Mouse (Mus musculus): Measurements from ENCODE around the gene Srsf2.
"Not testable (repeated sequence)": the region's sequence is repeated elsewhere in the genome, so short reads cannot be mapped to it uniquely, and the experiment has no call there.

Gene Srsf2

DNA sequence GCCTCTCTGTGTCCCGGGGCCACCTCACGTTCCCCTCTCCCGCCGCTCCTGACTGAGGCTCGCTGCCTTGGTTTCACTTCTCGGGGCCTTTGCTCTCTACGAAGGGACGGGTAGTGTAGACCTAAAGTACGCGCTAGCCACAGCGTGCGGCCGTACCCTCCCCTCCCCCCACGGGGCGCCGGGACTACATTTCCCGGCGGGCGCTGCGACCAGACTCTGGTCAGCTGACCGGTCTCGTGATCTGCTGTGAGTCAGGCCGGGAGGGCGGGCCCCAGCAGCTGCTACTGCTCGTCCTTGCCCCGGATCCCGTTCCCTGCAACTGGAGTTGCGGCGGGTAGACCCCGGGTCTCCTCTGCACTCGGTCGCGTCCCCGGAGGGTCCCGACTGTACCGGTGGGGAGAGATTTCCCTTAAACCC is 626 bp upstream of the Srsf2 start:
- DNase-seq (ENCODE audit: low spot score): peak; percentile 97

DNA sequence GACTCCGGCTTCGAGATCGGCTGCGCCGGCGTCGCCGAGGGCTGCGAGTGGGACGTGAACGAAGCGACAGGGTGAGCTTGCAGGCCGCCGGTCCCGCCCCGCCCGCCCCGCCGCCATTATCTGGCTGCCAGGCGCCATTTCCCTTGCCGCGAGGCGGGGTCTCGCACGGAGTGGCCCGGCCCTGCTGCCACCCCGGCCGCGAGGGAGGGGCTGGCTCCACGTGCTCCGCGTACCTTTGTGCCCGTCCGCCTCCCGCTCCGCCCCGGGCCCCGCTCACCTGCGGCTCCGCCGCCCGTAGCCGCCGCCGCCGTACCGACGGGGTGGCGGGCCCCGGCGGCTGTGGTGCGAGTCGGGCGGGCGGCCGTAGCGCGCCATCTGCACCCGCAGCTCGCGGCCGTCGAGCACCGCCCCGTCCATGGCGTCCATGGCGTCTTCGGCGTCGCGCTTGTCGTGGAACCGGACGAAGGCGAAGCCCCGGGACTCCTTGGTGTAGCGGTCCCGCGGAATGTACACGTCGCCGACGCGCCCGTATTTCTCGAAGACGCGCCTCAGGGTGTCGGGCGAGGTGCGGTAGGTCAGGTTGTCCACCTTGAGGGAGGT is 503 bp downstream of the Srsf2 start, which contains the start of gene Mfsd11:
Mfsd11 (plus strand) TSS at position 150 of the 600 bp plus-strand sequence.
- DNase-seq (ENCODE audit: low spot score): peak; percentile 71

DNA sequence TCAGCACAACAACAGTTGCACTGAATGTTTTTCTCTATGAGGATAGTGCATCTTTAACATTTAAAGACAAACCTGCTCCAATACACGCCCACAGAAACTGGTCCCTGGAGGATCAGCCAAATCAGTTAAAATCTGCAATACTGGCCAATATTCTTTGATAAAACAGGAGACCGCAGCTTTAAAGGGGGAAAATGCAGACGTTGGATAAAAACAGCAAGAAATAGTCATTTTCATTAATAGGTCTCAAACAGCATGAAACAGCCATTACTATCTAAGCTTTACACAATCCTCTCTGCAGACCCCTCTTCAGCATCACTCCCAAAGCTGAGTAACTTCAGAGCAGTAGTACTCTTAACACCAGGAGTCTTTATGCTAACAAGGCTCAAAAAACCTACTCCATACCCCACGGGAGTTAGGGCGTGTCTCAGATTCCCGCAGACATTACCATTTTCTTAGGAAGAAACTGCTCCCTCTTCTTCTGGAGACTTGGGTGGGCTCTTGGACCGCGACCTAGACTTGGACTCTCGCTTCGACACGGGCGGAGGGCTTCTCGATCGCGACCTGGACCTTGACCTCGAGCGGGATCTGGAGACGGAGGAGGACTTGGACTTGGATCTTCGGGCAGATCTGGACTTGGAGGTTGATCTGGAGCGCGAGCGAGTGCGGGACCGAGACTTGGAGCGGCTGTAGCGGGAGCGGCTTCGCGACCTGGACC is 1.2 kb downstream of the Srsf2 start:
- DNase-seq (ENCODE audit: low spot score): peak; percentile 43

DNA sequence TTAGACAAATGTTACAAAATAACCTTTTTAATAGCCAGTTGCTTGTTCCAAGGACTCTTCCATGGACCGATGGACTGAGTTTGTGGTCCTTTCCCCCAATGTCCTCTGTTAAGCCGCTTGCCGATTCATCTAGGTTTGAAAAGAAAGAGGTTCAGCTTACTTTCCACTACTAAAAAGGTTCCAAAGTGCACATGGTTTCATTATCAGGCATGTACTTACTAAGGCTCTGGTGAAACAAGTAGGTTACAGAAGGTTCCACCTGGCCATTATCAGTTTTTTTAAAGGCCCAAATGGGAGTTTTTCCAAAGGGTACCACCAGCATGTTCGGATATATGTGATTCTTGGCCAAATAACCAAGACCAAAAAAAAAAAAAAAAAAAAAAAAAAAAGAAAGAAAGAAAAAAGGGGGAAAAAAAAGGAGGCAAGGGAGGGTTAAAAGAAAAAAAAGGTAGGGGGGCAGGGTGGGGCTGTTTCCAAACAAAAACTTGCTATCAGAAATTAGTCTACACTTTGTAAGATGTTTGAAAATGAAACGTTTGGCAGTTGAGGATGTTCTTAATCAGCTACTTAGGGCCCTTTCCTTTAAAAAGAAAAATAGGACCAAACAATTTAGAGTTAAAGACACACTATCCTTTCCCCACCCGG is 1.9 kb downstream of the Srsf2 start:
- DNase-seq (ENCODE audit: low spot score): no peak

DNA sequence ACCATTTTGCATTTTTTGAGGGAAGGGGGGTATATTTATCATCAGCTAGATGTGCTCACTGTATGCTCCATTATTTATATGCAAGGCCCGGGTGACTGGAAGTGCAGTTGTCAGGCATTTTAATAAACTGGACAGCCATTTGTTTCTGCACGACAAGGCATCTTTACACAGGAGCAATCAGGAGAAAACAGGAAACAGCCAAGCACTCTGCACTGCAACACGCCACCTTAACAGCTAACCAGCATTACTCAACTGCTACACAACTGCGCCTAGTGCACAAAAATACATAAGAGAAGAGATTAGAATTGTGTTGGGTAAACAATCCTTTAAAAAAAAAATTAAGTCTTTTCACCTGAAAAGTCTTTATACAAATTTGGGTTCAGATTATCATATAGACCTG is 2.8 kb downstream of the Srsf2 start:
- DNase-seq (ENCODE audit: low spot score): no peak

DNA sequence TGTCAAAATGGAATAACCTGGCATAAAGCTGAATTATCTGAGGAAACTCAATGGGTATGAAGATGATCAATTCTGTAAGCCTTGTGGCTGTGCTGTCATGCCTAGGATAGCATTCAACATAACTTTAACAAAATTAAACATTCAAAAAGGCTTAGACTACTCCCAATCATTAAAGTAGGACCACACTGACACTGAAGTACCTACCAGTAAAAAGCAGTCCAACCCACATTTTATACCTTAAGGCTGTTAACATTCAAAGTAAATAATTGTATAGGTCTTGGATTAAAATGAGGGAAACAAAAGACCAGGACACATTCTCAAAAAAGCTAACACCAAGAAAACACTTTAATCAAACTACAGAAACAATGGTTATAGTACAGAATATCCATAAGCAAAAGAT is 3.3 kb downstream of the Srsf2 start:
- DNase-seq (ENCODE audit: low spot score): no peak

DNA sequence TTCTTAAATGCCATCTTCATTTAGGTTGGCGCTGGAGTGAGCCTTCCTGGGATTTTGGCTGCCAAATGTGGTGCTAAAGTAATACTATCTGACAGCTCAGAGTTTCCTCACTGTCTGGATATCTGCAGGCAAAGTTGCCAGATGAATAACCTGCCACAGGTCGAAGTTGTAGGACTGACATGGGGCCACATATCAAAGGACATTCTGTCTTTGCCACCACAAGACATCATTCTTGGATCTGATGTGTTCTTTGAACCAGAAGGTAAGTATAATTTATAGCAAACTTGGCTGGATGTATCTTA is 4.1 kb downstream of the Srsf2 start:
- DNase-seq (ENCODE audit: low spot score): not testable (repeated sequence)

DNA sequence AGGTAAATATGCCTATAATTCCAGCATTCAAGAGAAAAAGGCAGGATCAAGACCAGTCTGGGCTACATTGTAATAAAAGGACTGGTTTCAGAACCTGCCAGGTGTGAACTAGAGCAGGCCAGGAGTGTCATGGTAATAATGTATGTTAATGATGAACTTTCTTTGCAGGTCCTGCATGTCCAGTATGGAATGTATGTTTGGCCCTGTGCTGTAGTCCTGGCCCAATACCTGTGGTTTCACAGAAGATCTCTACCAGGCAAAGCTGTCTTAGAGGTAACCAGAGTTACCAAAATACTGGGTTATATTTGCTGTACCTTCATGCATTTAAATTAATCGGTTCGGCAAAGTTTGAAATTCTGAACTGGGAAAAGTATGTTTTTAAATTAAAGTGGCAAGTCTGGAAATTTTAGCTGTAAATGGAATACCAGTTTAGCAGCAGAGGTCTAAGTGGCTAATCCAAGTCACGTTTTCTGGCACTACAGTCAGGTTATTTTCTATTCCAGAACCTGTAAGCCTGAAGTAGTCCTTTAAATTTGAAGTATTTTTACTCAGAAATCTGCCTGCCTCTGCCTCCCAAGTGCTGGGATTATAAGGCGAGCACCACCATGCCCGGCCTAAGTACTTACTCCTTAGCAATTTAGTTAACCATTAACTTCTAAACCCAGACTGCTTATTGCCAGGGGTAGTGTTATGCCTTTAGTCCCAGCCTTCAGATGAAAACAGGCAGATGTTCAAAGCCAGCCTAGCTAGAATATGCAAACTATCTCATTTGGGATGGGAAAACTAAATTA is 4.6 kb downstream of the Srsf2 start:
- no peak for DNase-seq (ENCODE audit: low spot score)

DNA sequence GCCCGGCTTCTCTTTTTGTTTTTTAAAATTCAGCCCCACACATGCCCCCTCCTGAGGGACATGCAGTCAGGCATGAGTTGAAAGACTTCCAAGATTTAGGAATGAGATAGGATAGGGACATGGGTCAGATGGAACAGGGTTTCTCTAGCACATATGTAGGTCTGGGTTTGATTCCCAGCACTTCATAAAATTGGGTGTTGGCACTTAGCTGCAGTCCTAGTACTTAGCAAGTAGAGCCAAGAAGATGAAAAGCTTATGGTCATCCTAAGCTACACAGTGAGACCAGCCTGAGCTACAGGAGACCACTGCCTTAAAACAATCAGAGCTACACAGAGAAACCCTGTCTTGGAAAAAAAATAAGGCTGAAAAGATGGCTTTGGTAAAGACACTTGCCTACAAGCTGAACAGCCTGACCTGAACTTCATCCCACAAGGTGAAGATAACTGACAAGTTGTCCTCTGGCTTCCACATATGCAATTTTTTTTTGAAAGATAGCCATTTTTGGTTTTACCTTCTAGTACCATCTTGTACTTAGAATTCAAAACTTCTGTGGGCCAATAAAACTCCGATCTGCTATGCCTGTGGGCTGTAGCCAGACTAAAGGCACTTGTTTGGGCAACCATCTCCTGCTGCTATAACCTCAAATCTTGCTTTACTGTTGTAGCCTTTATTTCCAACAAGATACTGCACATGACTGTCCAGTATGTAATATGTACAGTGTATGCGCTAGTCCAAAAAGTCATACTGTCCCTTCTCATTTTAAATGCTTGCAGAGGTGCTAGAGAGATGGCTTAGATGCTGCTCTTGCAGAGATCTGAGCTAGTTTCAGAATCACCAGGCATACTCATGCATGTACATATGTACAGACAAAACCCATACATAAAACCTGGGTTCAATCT is 5.5 kb downstream of the Srsf2 start:
- DNase-seq (ENCODE audit: low spot score): no peak

DNA sequence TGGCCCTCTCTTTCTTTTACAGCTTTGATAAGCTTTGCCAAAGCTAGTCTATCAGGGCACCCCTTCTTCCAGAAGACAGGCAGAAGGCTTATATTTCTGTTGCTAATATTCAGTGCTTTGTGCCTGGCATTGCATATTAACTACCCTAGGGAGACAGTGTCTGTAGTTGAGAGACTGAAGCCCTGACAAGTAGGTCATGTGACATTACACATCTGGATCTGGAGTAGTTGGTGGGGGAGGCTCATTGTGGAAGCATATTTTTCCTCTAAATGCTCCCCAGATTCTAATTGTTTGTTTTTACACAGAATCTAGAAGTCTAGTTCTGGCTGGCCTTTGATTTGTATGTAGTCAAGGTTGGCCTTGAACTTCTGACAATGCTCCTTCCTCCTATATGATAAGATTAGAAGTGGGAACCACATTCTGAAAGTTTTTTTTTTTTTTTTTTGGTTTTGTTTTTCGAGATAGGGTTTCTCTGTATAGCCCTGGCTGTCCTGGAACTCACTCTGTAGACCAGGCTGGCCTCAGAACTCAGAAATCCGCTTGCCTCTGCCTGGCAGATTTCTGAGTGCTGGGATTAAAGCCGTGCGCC is 6.2 kb downstream of the Srsf2 start:
- no peak for DNase-seq (ENCODE audit: low spot score)

DNA sequence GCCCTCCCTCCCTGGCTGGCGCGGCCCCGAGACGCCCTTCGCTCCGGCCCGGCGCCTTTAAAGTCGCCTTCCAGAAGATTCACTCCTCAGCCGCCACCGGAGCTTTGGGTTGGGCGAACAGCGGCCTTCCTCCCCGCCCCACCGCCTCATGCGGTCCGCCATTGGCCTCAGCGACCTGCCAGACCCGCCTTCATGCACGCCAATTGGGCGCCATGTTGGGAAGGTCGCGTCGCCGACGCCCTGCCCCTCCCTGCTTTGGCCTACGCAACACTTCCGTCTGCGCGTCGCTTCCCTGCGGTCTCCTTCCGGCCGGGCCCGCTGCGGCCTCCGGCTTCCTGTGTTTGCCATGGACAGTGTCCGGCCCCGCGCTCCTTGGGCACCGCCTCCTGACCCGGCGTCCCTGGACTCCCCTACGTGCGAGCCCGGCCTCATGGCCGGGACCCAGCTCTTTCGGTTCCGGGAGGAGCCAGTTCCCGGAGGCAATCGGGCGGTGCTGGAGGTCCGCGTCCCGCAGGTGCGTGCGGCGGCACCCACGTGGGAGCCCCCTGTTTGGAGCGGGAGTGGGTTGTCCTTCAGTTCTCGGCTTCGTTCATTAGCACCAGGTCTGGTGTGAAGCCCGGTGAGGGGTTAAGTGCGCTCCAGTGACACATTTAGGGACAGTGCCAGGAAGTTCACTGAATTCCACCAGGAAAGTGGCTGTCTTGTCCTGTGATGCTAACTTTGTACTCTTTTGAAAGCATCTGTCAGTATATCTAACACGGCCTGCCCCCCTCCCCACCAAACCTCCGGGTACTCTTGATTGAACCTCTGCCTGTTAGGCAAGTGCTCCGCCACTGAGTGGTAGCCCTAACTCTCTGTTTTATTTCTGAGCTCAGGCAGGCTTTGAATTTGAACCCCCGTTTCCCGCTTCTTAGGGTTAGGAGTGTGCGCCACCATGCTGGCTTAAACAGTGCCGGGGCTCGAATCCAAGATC is 9.3 kb downstream of the Srsf2 start, which contains the start of the genes Mettl23 and Jmjd6:
Mettl23 (plus strand) TSS at position 18 of the 973 bp plus-strand sequence.
Jmjd6 (minus strand) TSS at position 189 of the 973 bp plus-strand sequence.
- peak; percentile 97 for DNase-seq (ENCODE audit: low spot score)

DNA sequence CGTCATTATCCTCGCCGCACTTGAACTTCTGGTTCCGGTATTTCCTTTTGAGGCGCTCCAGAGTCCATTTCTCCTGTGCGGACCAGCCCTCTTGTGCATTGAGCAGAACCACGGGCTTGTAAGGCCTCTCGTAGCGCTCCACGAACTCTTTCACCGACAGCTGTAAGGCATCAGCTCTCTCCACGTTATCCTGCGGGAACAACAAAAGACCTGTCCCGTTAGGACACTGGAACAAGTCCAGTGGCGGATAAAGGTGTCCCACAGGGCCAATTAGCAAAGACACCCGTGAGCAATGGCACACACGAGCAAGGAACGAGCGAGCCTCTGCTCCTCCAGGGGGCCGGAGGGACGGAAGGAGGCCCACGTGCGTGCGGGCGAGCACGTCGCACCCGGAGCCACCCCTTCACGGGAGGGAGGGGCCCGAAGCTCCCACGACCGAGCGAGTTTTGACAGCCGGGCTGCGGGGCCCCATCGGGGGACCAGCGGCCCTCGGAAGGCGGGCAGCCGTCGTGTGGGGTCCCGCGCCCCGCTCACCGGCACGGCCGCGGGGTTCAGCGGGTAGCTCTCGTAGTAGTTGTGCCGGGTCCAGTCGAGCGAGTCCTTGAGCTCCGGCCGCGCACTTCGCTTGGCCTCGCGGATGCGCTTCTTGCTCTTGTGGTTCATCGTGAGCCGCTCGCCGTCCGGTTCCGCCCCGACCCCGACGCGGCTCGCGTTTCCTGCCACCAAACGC is 10.2 kb downstream of the Srsf2 start:
- peak; percentile 72 for DNase-seq (ENCODE audit: low spot score)

DNA sequence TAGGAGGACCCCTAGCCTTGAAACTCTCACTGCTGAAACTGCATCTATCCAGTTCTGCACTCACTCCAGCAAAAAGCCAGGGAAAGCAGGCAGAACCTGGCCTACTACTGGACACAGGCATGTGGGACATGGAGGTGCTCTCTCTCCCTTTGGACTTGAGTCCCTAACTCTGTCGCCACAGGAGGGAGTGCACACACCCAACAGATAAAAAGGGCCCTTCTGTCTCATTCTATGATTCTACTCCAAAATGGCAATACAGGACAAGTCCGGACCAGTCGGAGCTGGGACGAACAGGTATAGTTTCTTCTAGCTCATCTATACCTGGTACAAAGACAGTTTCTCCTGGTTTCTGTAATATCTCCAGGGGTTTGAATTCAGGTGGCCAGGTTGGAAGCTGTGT is 12.1 kb downstream of the Srsf2 start:
- DNase-seq (ENCODE audit: low spot score): no peak

DNA sequence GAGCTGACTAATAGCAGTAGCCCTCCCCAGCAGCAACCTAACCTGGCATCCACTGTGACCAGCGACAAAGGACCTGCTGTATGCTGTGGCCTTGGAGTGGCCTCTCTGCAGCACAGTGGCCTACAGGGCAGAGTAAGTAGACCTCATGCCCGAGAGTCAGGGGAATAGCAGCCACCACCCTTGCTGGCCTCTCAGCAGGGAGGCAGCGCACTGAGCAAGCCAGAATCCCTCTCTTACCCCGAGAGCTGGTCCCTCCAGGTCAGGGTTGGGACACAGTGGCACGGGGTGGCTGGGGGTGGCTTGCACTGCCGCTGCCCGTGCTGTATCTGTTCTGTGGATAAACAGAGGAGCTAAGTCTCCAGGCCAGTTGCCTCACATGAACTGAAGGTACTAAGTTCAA is 13.3 kb downstream of the Srsf2 start:
- DNase-seq (ENCODE audit: low spot score): no peak

DNA sequence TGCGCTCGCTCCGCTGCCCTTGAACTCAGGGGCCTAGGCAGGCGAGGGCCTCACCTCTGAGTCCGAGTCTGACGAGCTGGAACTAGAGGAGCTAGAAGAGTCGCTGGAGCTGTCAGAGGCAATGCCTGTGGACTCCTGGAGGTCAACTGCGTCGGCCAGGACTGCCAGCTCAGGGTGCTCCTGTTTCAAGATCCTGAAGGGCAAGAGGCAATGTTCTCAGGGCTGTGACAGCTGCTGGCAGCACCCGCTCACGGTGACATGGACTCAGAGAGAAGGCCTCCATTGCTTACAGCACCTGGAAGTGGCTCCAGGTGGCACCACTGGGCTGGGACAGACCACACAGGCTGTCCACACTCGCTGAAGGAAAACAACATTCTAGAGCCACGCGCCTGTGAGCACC is 14.0 kb downstream of the Srsf2 start:
- DNase-seq (ENCODE audit: low spot score): no peak

DNA sequence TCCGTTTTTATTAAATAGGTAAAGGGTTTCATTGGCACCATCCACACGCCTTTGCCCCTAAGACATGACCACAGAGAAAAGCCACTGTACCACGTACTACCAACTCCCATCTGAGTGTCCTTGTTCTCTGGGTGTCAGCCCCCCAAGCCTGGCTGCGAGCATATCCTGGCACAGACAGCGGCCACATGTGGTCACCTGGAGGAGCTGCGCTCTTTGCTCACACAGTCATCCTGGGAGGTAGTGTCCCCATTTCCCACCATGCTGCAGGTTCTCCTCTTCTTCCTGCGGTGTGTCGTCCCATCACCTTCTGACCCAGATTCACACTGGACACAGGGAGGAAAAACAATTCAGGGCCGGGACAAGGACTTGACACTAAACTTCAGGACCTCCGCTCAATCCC is 15.5 kb downstream of the Srsf2 start:
- DNase-seq (ENCODE audit: low spot score): no peak

DNA sequence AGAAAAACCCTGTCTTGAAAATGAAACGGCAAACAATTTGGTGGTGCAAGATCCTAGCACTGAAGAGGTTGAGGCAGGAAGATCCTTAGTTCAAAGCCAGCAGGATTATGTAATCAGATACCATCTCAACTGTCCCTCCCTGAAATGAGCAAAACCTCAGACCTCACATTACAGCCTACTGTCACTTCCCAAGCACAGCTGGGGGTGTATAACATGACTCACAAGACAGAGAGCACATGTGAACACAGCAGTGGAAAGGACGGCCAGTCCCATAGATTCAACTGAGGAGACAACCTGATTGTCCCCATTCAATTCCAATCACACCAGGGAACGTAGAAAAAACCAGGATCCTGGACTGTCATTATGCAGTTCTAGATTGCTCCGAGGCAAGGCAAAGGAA is 16.6 kb downstream of the Srsf2 start:
- DNase-seq (ENCODE audit: low spot score): no peak

DNA sequence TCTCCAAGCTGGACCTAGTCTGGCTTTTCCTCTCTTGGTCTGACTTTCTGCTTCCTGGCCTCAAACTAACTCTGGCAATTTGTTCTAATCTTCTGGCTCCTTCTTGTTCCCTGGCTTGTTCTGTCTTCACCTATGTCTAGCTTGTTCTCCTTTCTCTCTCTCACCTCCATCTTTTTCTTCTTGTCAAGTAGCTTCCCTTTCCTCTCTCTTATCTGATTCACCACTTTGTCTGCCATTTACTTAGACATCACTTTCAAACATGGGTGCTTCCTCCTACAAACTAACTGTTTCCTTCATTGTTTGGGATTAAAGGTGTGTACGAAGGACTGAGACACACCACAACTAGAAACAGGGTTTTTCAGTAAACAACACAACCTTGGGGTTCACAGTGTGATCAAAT is 17.9 kb downstream of the Srsf2 start:
- no peak for DNase-seq (ENCODE audit: low spot score)

DNA sequence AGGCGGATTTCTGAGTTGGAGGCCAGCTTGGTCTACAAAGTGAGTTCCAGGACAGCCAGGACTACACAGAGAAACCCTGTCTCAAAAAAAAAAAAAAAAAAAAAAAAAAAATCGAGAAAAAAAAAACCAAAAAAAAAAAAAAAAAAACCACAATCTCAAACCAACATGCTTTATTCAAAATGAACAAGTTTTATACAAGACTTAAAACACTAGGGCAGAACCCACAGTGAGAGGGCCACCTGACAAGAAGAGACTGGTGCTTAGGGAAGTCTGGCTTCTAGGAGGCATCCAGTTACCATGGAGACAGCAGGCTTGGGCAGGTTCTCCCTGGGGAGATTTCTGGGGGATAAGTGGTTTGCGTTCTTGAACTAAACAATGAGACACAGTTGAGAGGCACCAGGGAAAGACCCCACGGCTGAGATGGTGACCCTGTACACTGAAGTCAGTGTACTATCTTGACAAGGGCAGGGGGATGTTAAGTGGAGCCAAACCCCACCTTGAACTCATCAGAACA is 20.7 kb downstream of the Srsf2 start:
- DNase-seq (ENCODE audit: low spot score): peak; percentile 63
